Mouse (Mus musculus): ENCODE data around the gene Ddx5. TPM values are rescaled to one million over a fixed set of nuclear protein-coding genes. Genes with fewer than 3 reads are reported as not detected.
A peak's percentile ranks its signal among the peaks of the same experiment; 100 is the strongest.
"Not testable (repeated sequence)": the region's sequence is repeated elsewhere in the genome, so short reads cannot be mapped to it uniquely, and the experiment has no call there.

Ddx5 gene
- polyA plus RNA-seq, 1 experiment: 218 TPM

DNA sequence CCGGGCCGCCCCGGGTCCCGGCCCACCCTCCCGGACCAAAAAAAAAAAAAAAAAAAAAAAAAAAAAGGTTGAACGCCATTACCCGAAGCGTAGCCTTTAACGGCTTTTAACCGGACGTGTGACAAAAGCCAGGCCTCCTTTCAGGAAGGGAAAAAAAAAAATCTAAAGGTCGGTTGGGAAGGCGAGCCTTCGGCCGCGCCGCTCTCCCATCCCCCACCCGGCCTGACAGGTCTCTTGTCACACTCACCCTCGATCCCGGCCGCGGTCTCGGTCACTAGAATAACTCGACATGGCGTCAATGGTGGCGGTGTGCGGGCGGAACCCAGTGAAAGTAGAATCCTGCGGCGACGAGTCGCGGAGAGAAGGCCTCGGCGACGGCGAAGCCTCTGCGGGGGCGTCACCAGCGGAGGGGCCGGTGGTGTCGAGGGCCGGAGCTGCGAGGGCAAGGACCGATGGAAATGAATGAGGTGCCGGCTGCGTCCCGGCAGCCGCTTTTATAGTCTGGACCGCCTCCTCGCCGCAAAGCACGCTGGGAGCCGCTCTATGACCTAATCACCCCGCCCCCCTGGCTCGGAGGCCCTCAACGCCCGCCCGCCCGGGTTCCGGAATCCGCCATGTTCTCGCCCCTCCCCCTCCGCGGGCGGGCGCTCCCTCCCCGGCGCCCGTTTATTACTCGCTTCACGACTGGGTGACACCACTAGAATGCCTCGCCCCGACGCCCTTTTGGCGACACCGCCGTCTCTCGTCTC is 785 bp downstream of the Ddx5 start:
- Histone ChIP-seq H3K36me3 (ENCODE audit: control insufficient read depth, insufficient read depth) (peaks cover 50% of the 10 kb centered on the region), H3K27me3 (ENCODE audit: control insufficient read depth, insufficient read depth, insufficient read length) (no peaks in the 10 kb centered on the region), H3ac (ENCODE audit: control insufficient read depth, insufficient read length, low read depth) (peak overlapping the region; percentile 97), H3K4me3 (ENCODE audit: insufficient read depth, poor library complexity, severe bottlenecking) (peak overlapping the region; percentile 95), H3K79me2 (ENCODE audit: control insufficient read depth, insufficient read depth) (peaks cover 88% of the 10 kb centered on the region), H3K79me3 (ENCODE audit: low read depth) (peaks cover 73% of the 10 kb centered on the region)
- TF ChIP-seq USF1 (IDR thresholded peaks at IDR 0.05; ENCODE audit: low read depth): no peak
- TF ChIP-seq CEBPB (IDR thresholded peaks at IDR 0.05; ENCODE audit: low read depth): peak; percentile 6

DNA sequence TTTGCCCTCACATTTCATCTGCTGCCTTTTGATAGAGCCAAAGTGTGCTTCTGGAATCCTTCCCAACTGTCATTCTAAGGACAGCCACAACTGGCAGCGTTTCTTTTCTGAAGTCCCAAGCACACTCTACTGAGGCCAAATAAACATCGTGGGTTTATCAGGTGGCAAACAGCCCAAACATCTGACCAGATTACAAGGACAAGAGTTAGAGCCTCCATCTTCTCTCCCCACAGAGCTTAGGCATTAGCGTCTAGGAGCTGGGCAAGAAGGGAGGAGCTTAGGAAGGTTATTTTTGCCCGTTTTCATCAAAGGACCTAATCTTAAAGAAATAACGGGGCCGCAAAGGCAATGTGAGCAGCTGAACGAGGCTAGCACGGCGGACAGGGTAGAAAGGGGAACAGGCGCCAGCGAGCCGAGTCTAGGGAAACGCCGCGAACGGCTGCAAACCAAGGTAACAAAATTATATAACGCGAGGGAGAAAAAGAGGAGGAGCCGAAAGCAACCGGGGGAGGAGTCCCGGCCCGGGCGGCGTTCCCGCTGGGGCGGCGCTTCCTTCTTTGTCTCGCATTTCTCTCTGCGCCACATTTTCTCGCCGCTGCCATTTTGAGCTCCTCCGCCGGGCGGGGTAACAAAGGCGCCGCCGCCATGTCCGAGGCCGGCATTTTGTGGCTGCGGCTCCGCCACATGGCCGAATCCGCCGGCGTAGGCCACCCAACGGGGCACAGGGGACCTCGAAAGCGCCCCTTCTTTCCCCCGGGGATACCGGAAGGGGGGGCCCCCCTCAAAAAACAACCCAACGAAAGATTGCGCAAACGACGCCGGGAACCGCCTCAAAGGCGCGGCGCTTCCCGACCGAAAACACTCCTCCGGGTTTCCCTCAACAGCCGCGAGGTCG is 1.6 kb downstream of the Ddx5 start:
- TF ChIP-seq CTCF (IDR thresholded peaks at IDR 0.05; ENCODE audit: control insufficient read depth, insufficient read depth, insufficient read length) (no peak), MYOG (IDR thresholded peaks at IDR 0.05; ENCODE audit: control insufficient read depth, extremely low read depth, insufficient read length) (no peak), MYOD1 (IDR thresholded peaks at IDR 0.05; ENCODE audit: control insufficient read depth, insufficient read length, low read depth) (no peak), CEBPB (IDR thresholded peaks at IDR 0.05; ENCODE audit: low read depth) (peak; percentile 53)
- H3K36me3 ChIP-seq (ENCODE audit: control insufficient read depth, insufficient read depth): peaks cover 51% of the 10 kb centered on the region
- peak overlapping the region; percentile 97 for H3ac ChIP-seq (ENCODE audit: control insufficient read depth, insufficient read length, low read depth)
- peaks cover 88% of the 10 kb centered on the region for H3K79me2 ChIP-seq (ENCODE audit: control insufficient read depth, insufficient read depth)
- H3K27me3 ChIP-seq (ENCODE audit: control insufficient read depth, insufficient read depth, insufficient read length): no peaks in the 10 kb centered on the region
- peaks cover 80% of the 10 kb centered on the region for H3K79me3 ChIP-seq (ENCODE audit: low read depth)
- peak overlapping the region; percentile 95 for H3K4me3 ChIP-seq (ENCODE audit: insufficient read depth, poor library complexity, severe bottlenecking)

DNA sequence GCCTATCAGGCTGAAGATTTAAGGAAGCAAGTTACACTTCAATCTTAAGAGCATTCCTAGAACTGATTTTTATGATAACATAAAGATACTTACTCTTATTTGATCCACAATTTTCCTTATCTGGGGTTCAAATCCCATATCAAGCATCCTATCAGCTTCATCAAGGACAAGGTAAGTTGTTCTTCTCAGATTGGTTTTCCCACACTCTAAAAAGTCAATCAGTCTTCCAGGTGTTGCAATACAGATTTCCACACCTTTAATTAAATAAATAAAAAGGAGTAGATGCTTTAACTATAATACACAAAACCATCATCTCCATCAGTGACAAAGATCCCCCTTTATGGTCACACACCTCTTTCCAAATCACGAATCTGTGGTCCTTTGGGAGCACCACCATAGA is 3.9 kb downstream of the Ddx5 start:
- Histone ChIP-seq H3K27me3 (ENCODE audit: control insufficient read depth, insufficient read depth, insufficient read length) (no peaks in the 10 kb centered on the region), H3ac (ENCODE audit: control insufficient read depth, insufficient read length, low read depth) (no peak overlapping the region), H3K79me3 (ENCODE audit: low read depth) (peaks cover 65% of the 10 kb centered on the region), H3K4me3 (ENCODE audit: insufficient read depth, poor library complexity, severe bottlenecking) (no peak overlapping the region), H3K36me3 (ENCODE audit: control insufficient read depth, insufficient read depth) (peaks cover 74% of the 10 kb centered on the region), H3K79me2 (ENCODE audit: control insufficient read depth, insufficient read depth) (peaks cover 77% of the 10 kb centered on the region)
- TF ChIP-seq USF1 (IDR thresholded peaks at IDR 0.05; ENCODE audit: low read depth) (no peak), CTCF (IDR thresholded peaks at IDR 0.05; ENCODE audit: control insufficient read depth, insufficient read depth, insufficient read length) (no peak), MYOD1 (IDR thresholded peaks at IDR 0.05; ENCODE audit: control insufficient read depth, insufficient read length, low read depth) (no peak), CEBPB (IDR thresholded peaks at IDR 0.05; ENCODE audit: low read depth) (no peak), FOSL1 (IDR thresholded peaks at IDR 0.05; ENCODE audit: insufficient read depth, low read length, poor library complexity, severe bottlenecking) (no peak), MAX (IDR thresholded peaks at IDR 0.05) (no peak), MYOG (IDR thresholded peaks at IDR 0.05; ENCODE audit: control insufficient read depth, extremely low read depth, insufficient read length) (no peak)

DNA sequence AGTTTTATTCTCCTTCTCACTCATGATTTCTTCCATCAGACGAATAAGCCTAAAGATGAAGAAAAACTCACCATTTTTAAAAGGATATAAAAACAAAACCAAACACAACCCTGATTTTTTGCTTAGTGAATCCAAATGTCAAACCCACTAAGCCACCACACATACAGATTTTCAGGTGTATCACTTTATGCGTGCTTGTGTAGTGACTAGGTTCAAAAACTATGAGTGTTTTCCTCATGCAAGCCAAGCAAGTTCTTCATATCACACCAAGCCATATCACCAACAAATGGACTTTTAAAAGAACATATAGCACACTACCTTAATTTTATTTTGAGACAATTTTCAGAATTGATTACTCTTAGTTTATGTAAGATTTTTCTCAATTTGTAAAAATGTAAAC is 4.5 kb downstream of the Ddx5 start:
- H3K79me3 ChIP-seq (ENCODE audit: low read depth): peaks cover 60% of the 10 kb centered on the region

GRCm38 (mm10) chr11:106782841-106783764 is 5.9 kb downstream of the Ddx5 start:
- peaks cover 60% of the 10 kb centered on the region for H3K79me3 ChIP-seq (ENCODE audit: low read depth)
- no peaks in the 10 kb centered on the region for H3K27me3 ChIP-seq (ENCODE audit: control insufficient read depth, insufficient read depth, insufficient read length)
- H3K36me3 ChIP-seq (ENCODE audit: control insufficient read depth, insufficient read depth): peaks cover 80% of the 10 kb centered on the region
- peaks cover 78% of the 10 kb centered on the region for H3K79me2 ChIP-seq (ENCODE audit: control insufficient read depth, insufficient read depth)
- H3K4me3 ChIP-seq (ENCODE audit: insufficient read depth, poor library complexity, severe bottlenecking): no peak overlapping the region
- TF ChIP-seq FOSL1 (IDR thresholded peaks at IDR 0.05; ENCODE audit: insufficient read depth, low read length, poor library complexity, severe bottlenecking) (no peak), MYOG (IDR thresholded peaks at IDR 0.05; ENCODE audit: control insufficient read depth, extremely low read depth, insufficient read length) (no peak), CTCF (IDR thresholded peaks at IDR 0.05; ENCODE audit: control insufficient read depth, insufficient read depth, insufficient read length) (no peak), USF1 (IDR thresholded peaks at IDR 0.05; ENCODE audit: low read depth) (no peak), MYOD1 (IDR thresholded peaks at IDR 0.05; ENCODE audit: control insufficient read depth, insufficient read length, low read depth) (no peak), CEBPB (IDR thresholded peaks at IDR 0.05; ENCODE audit: low read depth) (no peak), MAX (IDR thresholded peaks at IDR 0.05) (no peak)
- no peak overlapping the region for H3ac ChIP-seq (ENCODE audit: control insufficient read depth, insufficient read length, low read depth)

More for the DNA sequence above, 4.5 kb downstream of the Ddx5 start:
- H3K79me2 ChIP-seq (ENCODE audit: control insufficient read depth, insufficient read depth): peaks cover 72% of the 10 kb centered on the region
- H3ac ChIP-seq (ENCODE audit: control insufficient read depth, insufficient read length, low read depth): no peak overlapping the region
- H3K36me3 ChIP-seq (ENCODE audit: control insufficient read depth, insufficient read depth): peaks cover 80% of the 10 kb centered on the region
- TF ChIP-seq FOSL1 (IDR thresholded peaks at IDR 0.05; ENCODE audit: insufficient read depth, low read length, poor library complexity, severe bottlenecking): no peak
- no peak for TF ChIP-seq MAX (IDR thresholded peaks at IDR 0.05)
- no peak for TF ChIP-seq CEBPB (IDR thresholded peaks at IDR 0.05; ENCODE audit: low read depth)
- TF ChIP-seq USF1 (IDR thresholded peaks at IDR 0.05; ENCODE audit: low read depth): no peak
- no peak for TF ChIP-seq MYOG (IDR thresholded peaks at IDR 0.05; ENCODE audit: control insufficient read depth, extremely low read depth, insufficient read length)
- TF ChIP-seq MYOD1 (IDR thresholded peaks at IDR 0.05; ENCODE audit: control insufficient read depth, insufficient read length, low read depth): no peak
- TF ChIP-seq CTCF (IDR thresholded peaks at IDR 0.05; ENCODE audit: control insufficient read depth, insufficient read depth, insufficient read length): no peak
- no peak overlapping the region for H3K4me3 ChIP-seq (ENCODE audit: insufficient read depth, poor library complexity, severe bottlenecking)
- no peaks in the 10 kb centered on the region for H3K27me3 ChIP-seq (ENCODE audit: control insufficient read depth, insufficient read depth, insufficient read length)

- H3K27me3 ChIP-seq (ENCODE audit: control insufficient read depth, insufficient read depth, insufficient read length); H3ac ChIP-seq (ENCODE audit: control insufficient read depth, insufficient read length, low read depth); H3K4me3 ChIP-seq (ENCODE audit: insufficient read depth, poor library complexity, severe bottlenecking): not testable (repeated sequence)
- Histone ChIP-seq H3K36me3 (ENCODE audit: control insufficient read depth, insufficient read depth) (peaks cover 80% of the 10 kb centered on the region), H3K79me2 (ENCODE audit: control insufficient read depth, insufficient read depth) (peaks cover 78% of the 10 kb centered on the region), H3K79me3 (ENCODE audit: low read depth) (peaks cover 59% of the 10 kb centered on the region)
These were observed 6.7 kb downstream of the Ddx5 start for GRCm38 (mm10) chr11:106782271-106782670.
